Mouse (Mus musculus) layer of hippocampus, adult 9-10 months (tissue): ENCODE measurements around the gene Daxx.

Source experiments
- DNase-seq: peaks from one replicate; pipeline ENCODE4 v3.0.0; 2022; ENCODE audit warnings: low spot score

Gene Daxx

GRCm38 (mm10) chr17:33920282-33921097 is 11.3 kb downstream of the Daxx start:
- no peak for DNase-seq

- DNase-seq = no peak
Measured at GRCm38 (mm10) chr17:33921361-33921760, 12.1 kb downstream of the Daxx start.

DNA sequence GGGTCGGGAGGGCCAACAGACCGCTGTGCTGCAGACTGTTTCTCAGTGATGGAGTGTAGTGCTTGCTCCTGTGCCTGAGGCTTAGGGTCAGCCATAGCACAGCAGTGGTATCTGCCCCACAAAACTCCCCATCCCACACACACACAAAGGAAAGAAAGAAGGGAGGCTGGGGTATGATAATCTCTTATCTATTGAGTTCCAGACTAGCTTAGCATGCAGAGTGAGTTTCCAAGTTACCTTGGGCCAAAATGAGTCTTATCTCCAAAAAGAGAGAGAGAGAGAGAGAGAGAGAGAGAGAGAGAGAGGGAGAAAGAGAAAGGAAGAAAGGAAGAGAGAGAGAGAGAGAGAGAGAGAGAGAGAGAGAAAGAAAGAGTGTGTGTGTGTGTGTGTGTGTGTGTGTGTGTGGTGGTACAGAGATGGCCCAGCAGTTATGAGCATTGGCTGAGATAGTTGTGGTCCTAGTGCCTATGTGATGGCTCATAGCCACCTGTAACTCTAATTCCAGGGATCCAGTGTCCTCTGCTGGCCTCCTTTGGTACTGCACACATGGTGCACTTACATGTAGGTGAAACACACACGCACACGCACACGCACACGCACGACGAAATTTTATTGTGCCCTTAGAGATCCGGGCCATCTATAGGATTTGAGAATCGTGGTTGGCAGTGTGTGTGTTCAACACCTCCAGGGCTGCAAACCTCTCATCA is 15.5 kb downstream of the Daxx start:
- DNase-seq = no peak

DNA sequence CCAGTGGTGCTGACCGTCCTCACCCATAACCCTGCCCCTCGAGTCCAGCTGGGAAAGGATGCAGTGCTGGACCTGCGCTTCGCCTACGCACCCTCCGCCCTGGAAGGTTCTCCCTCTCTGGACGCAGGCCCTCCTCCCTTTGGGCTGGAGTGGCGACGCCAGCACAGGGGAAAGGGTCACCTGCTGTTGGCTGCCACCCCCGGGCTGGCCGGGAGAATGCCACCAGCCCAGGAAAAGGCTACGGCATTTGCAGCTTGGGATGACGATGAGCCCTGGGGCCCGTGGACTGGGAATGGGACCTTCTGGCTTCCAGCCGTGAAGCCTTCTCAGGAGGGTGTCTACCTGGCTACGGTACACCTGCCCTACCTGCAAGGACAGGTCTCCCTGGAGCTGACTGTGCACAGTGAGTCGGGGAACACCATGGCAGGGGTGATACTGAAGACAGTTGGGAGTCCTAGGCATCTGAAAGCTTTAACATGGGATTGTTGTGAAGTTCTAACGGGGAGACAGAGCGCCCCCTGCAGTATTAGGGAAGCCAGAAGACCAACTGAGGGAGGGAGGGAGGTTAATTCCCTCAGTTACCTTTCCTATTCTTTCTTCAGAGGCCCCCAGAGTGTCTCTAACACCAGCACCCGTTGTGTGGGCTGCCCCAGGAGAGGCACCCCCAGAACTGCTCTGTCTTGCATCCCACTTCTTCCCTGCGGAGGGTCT is 16.3 kb downstream of the Daxx start:
- no peak for DNase-seq

DNA sequence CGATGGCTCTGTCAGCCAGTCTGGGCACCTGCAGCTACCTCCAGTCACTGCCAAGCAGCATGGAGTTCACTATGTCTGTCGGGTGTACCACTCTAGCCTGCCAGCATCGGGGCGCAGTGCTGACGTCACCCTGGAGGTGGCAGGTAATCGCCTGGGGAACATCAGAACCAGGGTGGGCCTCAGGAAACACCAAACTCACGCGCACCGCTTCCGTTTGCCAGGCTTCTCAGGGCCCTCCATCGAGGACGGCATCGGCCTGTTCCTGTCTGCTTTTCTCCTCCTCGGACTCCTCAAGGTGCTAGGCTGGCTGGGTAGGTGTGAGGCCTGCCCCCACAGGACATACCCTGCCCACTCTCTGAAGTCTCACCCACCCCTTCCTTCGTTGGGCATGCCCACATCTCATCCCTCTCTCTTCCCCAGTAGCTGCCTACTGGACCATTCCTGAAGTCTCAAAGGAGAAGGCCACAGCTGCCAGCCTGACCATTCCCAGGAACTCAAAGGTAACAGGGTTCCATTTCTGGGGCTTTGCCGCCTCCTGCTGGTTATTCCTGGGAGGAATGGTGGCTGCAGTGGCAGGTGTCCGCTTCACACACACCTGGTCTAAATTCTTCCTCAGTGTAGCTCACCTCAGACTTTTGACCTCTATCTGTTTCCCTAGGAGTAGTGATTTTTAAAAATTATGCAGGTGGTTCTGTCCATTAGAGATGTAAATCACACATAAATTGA is 17.2 kb downstream of the Daxx start:
- no peak for DNase-seq

GRCm38 (mm10) chr17:33928251-33928947 is 19.2 kb downstream of the Daxx start:
- DNase-seq = no peak

- peak; percentile 69 for DNase-seq
Measured at GRCm38 (mm10) chr17:33929371-33930279, 20.4 kb downstream of the Daxx start, which contains the start of gene Rgl2. TSS of gene Rgl2 (plus strand) at chr17:33929543.

- DNase-seq = no peak
Measured at GRCm38 (mm10) chr17:33930280-33931158, 21.3 kb downstream of the Daxx start.

GRCm38 (mm10) chr17:33931159-33931866 is 22.1 kb downstream of the Daxx start:
- DNase-seq = no peak

DNA sequence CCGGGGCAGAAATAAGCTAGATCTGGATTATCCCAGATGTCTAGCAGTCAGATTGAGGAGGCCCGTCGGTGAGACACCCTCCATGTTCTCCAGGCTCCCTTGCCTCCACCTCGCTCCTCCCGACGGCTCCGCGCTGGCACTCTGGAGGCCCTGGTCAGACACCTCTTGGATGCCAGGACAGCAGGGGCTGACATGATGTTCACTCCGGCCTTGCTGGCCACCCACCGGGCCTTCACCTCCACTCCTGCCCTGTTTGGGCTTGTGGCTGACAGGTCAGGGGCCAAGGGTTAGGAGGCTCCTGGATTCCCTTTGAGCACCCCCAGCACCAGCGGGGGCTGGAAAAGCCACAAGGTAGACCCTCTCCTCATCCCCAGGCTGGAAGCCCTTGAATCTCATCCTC is 22.7 kb downstream of the Daxx start:
- no peak for DNase-seq

DNA sequence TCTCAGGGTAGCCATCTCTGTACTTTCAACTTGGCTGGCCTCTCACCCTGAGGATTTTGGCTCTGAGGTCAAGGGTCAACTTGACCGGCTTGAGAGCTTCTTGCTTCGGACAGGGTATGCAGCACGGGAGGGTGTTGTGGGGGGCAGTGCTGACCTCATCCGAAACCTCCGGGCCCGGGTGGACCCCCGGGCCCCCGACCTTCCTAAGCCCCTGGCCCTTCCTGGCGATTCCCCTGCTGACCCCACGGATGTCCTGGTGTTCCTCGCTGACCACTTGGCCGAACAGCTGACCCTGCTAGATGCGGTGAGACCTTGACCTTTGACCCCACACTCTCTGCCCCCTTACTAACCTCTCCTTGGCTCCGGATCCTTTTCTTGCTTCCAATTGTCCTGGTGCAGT is 23.2 kb downstream of the Daxx start:
- no peak for DNase-seq

- DNase-seq = no peak
Measured at GRCm38 (mm10) chr17:33932970-33933369, 23.8 kb downstream of the Daxx start.

DNA sequence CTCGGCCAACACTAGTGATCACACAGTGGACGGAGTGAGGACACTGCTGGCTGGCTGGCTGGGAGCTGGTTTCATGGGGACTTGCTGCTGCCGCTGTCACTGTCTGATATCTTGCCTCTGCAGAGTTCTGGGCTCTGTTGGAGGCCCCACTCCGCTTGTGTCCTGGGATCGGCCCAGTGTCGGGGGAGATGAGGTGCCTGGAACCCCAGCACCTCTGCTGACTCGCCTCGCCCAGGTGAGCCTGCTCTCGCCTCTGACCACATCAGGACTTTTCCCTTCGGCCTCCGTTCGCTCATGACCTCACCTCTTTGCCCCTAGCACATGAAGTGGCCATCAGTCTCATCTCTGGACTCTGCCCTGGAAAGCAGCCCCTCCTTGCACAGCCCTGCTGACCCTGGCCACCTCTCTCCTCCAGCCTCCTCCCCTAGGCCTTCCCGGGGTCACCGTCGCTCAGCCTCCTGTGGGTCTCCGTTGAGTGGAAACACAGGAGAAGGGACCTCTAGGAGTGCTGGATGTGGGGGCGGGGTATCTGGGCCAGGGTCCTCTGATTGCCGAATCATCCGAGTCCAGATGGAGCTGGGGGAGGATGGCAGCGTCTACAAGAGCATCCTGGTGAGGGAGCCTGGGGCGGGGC is 26.3 kb downstream of the Daxx start:
- no peak for DNase-seq

- DNase-seq = no peak
Measured at GRCm38 (mm10) chr17:33936993-33937392, 27.8 kb downstream of the Daxx start.

GRCm38 (mm10) chr17:33938783-33939182 is 29.6 kb downstream of the Daxx start:
- DNase-seq = no peak

DNA sequence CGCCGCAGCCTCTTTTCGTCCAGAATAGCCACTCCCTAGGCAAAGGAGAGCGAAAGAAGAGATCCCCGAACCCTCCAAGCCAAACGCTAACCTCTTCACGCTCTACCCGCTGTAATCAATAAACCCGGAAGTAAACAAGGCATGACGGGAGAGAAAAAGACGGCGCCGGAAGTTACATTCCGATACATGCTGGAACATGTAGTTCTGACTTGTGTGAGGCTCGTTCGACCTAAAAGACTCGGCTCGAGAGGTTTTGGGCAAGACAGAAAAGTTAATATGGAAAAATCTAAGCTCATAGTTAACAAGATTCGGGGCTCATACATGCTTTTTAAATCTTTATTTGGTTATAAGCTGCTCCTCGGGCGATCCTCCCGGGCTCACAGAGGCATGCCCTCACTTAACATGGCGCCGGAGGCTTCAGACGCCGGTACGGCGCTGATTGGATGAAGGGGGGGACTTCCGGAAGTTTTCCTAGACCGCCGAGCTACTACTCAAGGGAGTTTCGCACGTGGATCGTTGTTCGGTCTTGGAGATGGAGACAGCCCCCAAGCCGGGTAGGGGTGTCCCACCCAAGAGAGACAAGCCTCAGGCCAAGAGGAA is 31.1 kb downstream of the Daxx start, which contains the start of the genes Pfdn6 and Wdr46:
Pfdn6 (minus strand) TSS at position 138 of the 600 bp plus-strand sequence.
Wdr46 (plus strand) TSS at position 455 of the 600 bp plus-strand sequence.
- DNase-seq = peak; percentile 84

DNA sequence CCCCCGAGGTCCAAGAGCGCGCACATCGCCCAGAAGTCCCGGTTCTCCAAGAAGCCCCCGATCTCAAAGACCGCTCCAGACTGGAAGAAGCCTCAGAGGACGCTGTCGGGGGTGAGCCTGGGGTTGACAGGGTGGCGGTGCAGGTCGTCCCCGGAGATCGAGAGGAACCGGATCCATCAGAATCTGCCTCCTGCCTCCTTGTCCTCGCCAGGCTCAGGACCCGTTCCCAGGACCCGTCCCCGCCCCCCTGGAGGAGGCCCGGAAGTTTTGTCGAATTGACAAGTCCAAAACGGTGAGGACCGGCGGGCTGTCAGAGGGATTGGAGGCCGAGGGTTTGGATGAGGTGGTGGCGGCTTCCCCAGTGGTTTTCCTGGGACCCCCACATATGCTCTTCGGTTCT is 31.8 kb downstream of the Daxx start:
- DNase-seq = no peak

DNA sequence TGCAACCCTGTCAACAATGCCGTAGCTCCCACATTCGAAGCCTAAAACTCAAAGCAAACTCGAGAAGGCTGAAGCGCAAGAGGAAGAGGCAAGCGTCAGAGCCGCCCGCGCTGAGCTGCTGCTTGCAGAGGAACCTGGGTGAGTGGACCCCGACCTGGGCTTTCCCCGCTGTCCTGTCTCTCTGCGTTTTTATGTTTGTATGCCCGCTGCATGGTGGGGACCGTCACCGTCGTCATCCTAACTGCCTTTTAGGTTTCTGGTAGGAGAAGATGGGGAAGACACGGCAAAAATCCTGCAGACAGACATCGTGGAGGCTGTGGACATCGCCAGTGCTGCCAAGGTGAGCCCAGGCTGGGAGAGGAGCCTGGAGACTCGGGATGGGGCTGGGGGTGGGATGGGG is 32.2 kb downstream of the Daxx start:
- no peak for DNase-seq
